Mouse (Mus musculus) heart, embryonic 14.5 days (tissue): ENCODE measurements around the gene Lrr1. TPM values are rescaled to one million over a fixed set of nuclear protein-coding genes. Genes with fewer than 3 reads are reported as not detected.
A peak's percentile ranks its signal among the peaks of the same experiment; 100 is the strongest.

Source experiments
- ATAC-seq: fragments of 200-750 bp; cut with Nextera tagmentation; 2 replicates; pipeline ENCODE4 v1.8.0; 2017; ENCODE audit warnings: low read depth, moderate TSS enrichment; ENCODE audit not compliant: insufficient number of reproducible peaks, insufficient read depth, low FRiP score
- H3K27ac ChIP-seq, 2 experiments: fragments of 200-500 bp in 1 of 2; fragments of 300-500 bp in 1 of 2; sonication (generic) in 1 of 2; replicated peaks in 1 of 2; 2 replicates each; pipeline ENCODE4 v1.5.1; 2012 to 2014; ENCODE audit warnings: low read depth in 2 of 2, low read length in 2 of 2, control low read depth in 1 of 2, mild to moderate bottlenecking in 1 of 2, mixed read lengths in 1 of 2; ENCODE audit not compliant: control insufficient read depth in 1 of 2, insufficient read depth in 1 of 2
- H3K27me3 ChIP-seq: fragments of 300-500 bp; sonication (generic); 2 replicates; pipeline ENCODE4 v1.6.1; 2014; ENCODE audit warnings: mild to moderate bottlenecking, low read length, control low read depth; ENCODE audit not compliant: control insufficient read depth, insufficient read depth
- H3K36me3 ChIP-seq: fragments of 300-500 bp; sonication (generic); 2 replicates; pipeline ENCODE4 v1.6.1; 2014; ENCODE audit warnings: mild to moderate bottlenecking, control low read depth, low read length, mixed read lengths; ENCODE audit not compliant: control insufficient read depth, insufficient read depth
- H3K4me1 ChIP-seq, 2 experiments: fragments of 200-500 bp in 1 of 2; fragments of 300-500 bp in 1 of 2; sonication (generic) in 1 of 2; 2 replicates each; pipeline ENCODE4 v1.6.1; 2012 to 2014; ENCODE audit warnings: low read length in 2 of 2, control low read depth in 1 of 2, mixed read lengths in 1 of 2; ENCODE audit not compliant: control insufficient read depth in 2 of 2, insufficient read depth in 2 of 2
- H3K4me2 ChIP-seq: fragments of 300-500 bp; sonication (generic); 2 replicates; pipeline ENCODE4 v1.6.1; 2014; ENCODE audit warnings: mild to moderate bottlenecking, low read length
- H3K4me3 ChIP-seq, 2 experiments: fragments of 200-500 bp in 1 of 2; fragments of 300-500 bp in 1 of 2; sonication (generic) in 1 of 2; 2 replicates each; pipeline ENCODE4 v1.5.1; 2012 to 2014; ENCODE audit warnings: low read length in 2 of 2, mild to moderate bottlenecking in 2 of 2, control low read depth in 1 of 2, low read depth in 1 of 2, moderate library complexity in 1 of 2; ENCODE audit not compliant: control insufficient read depth in 1 of 2, insufficient read depth in 1 of 2
- H3K9ac ChIP-seq: fragments of 300-500 bp; sonication (generic); 2 replicates; pipeline ENCODE4 v1.6.1; 2014; ENCODE audit warnings: mild to moderate bottlenecking, low read length
- H3K9me3 ChIP-seq: fragments of 300-500 bp; sonication (generic); 2 replicates; pipeline ENCODE4 v1.6.1; 2016; ENCODE audit warnings: low read length, control low read depth; ENCODE audit not compliant: control insufficient read depth
- WGBS: fragments of 180-500 bp; shearing (Covaris S2); extraction: QIAGEN DNeasy Blood & Tissue Kit; methylation state at CpG from one replicate; pipeline ENCODE4 v1.1.7; 2014; 5-methylcytosine and 5-hydroxymethylcytosine counted together
- microRNA-seq: library from miRNA; unstranded; fragments of <30 nt; microRNA quantifications from one replicate; pipeline ENCODE4, GENCODE M21; 2016
- polyA plus RNA-seq: library from polyadenylated mRNA; unstranded; fragments of >200 nt; fragmentation: Nextera tagmentation; extraction: Ambion mirVana; gene quantifications from 2 replicates; pipeline ENCODE4 v1.2.1, GENCODE M21; 2014

Gene Lrr1
- polyA plus RNA-seq, 1 experiment from 2014 or later: 11.3 TPM

DNA sequence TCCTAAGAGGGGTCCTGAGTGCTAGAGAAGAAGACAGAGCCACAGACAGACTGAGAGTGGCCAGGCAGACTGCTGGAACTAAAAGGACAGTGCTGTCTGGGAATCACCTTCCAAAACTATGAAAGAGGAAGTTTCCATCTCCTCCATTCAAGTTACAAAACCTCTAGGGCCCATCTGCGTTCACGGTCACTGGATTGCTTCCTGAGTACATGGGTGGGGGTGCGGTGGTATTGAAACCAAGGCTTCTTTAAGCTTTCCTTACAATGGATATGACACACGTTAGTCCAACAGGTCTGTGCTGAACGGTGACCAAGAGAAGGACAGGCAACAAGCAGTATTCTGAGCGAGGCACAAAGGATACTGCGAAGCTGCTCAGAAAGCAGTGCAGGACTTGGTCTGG is 45.8 kb downstream of the Lrr1 start:
- no peak overlapping the region for H3K4me3 ChIP-seq
- H3K27me3 ChIP-seq: no peaks in the 10 kb centered on the region
- no peaks in the 10 kb centered on the region for H3K4me1 ChIP-seq
- H3K27ac ChIP-seq: no peak overlapping the region
- no peak for ATAC-seq
- no peak overlapping the region for H3K9ac ChIP-seq
- peaks cover 78% of the 10 kb centered on the region for H3K36me3 ChIP-seq
- no peaks in the 10 kb centered on the region for H3K9me3 ChIP-seq
- 88% methylated on average over 7 of the region's 7 CpGs for WGBS
- no peak overlapping the region for H3K4me2 ChIP-seq

- Histone ChIP-seq H3K4me2 (no peak overlapping the region), H3K9ac (no peak overlapping the region), H3K9me3 (no peaks in the 10 kb centered on the region), H3K4me1 (no peaks in the 10 kb centered on the region), H3K27me3 (no peaks in the 10 kb centered on the region), H3K27ac (no peak overlapping the region), H3K36me3 (peaks cover 76% of the 10 kb centered on the region), H3K4me3 (no peak overlapping the region)
- ATAC-seq: no peak
- WGBS: 90% methylated on average over 3 of the region's 3 CpGs
Measured at GRCm38 (mm10) chr12:69215000-69215785, 46.6 kb downstream of the Lrr1 start.

- WGBS: 89% methylated on average over 7 of the region's 7 CpGs
- ATAC-seq: no peak
- H3K9me3 ChIP-seq: no peaks in the 10 kb centered on the region
Measured at GRCm38 (mm10) chr12:69216587-69216986, 48.0 kb downstream of the Lrr1 start.

GRCm38 (mm10) chr12:69220613-69221277 is 52.1 kb downstream of the Lrr1 start:
- Histone ChIP-seq H3K36me3 (peaks cover 59% of the 10 kb centered on the region), H3K4me3 (no peak overlapping the region), H3K27ac (no peak overlapping the region), H3K4me2 (no peak overlapping the region), H3K9me3 (no peaks in the 10 kb centered on the region), H3K9ac (no peak overlapping the region), H3K4me1 (no peaks in the 10 kb centered on the region), H3K27me3 (no peaks in the 10 kb centered on the region)
- WGBS: 93% methylated on average over 19 of the region's 19 CpGs
- no peak for ATAC-seq

More at GRCm38 (mm10) chr12:69216587-69216986, 48.0 kb downstream of the Lrr1 start:
- H3K4me3 ChIP-seq: no peak overlapping the region
- H3K36me3 ChIP-seq: peaks cover 83% of the 10 kb centered on the region
- H3K27ac ChIP-seq: no peak overlapping the region
- H3K9ac ChIP-seq: no peak overlapping the region
- H3K4me2 ChIP-seq: no peak overlapping the region
- H3K27me3 ChIP-seq: no peaks in the 10 kb centered on the region
- H3K4me1 ChIP-seq: no peaks in the 10 kb centered on the region

GRCm38 (mm10) chr12:69227776-69228466 is 59.3 kb downstream of the Lrr1 start, which contains the start of gene Pole2:
Gene Pole2, minus strand, starts transcription at chr12:69228195.
- Histone ChIP-seq H3K4me3 (peak within 1 kb of the TSS; percentile 74 to 94), H3K9me3 (no peaks in the 10 kb centered on the region), H3K27me3 (no peaks in the 10 kb centered on the region), H3K4me2 (peak within 1 kb of the TSS; percentile 74), H3K27ac (peak within 1 kb of the TSS; percentile 88 to 94), H3K9ac (peak within 1 kb of the TSS; percentile 76), H3K4me1 (peaks cover 2 to 13% of the 10 kb centered on the region in 2 experiments; a peak in 3 of 4 replicates), H3K36me3 (peaks cover 11% of the 10 kb centered on the region; the same call in 1 of the 2 replicates)
- under 1% methylated on average over 37 of the region's 37 CpGs for WGBS
- ATAC-seq: peak; percentile 90

Small RNA genes within 50 kb of the gene (microRNA-seq; reads per million reads assigned to microRNA genes)
- not detected for gene Gm47287
- not detected for gene Gm47295

Other genes starting within 250 kb of the Lrr1 start
- gene Rps29, start 9.6 kb upstream of the Lrr1 start, polyA plus RNA-seq: 1,298 and 1,520 TPM in 2 replicates
- 519 and 551 TPM in 2 replicates for gene Rpl36al, start 15.3 kb downstream of the Lrr1 start, polyA plus RNA-seq
- 38.8 and 44.6 TPM in 2 replicates for gene Mgat2, start 15.3 kb downstream of the Lrr1 start, polyA plus RNA-seq
- gene Gm49383, start 28.3 kb downstream of the Lrr1 start, polyA plus RNA-seq: 12.0 and 13.2 TPM in 2 replicates
- gene Dnaaf2, start 29.6 kb downstream of the Lrr1 start, polyA plus RNA-seq: 6.7 and 7.7 TPM in 2 replicates
- 12.0 and 13.4 TPM in 2 replicates for gene Gm49384, start 35.5 kb downstream of the Lrr1 start, polyA plus RNA-seq
- gene Pole2, start 59.4 kb downstream of the Lrr1 start, polyA plus RNA-seq: 15.4 and 16.8 TPM in 2 replicates
- gene Klhdc1, start 72.4 kb downstream of the Lrr1 start, polyA plus RNA-seq: 11.5 and 13.6 TPM in 2 replicates
- 137 and 144 TPM in 2 replicates for gene Klhdc2, start 127.9 kb downstream of the Lrr1 start, polyA plus RNA-seq
- 62.7 and 62.9 TPM in 2 replicates for gene Nemf, start 188.4 kb downstream of the Lrr1 start, polyA plus RNA-seq
- gene Arf6, start 203.3 kb downstream of the Lrr1 start, polyA plus RNA-seq: 41.5 and 49.9 TPM in 2 replicates
- 1.5 and 1.7 TPM in 2 replicates for gene Gm9887, start 203.6 kb downstream of the Lrr1 start, polyA plus RNA-seq